Comparison of ENCODE assay signal across 15 mouse cellular contexts in genomic region chr7:118887303-118888055, GRCm38 (mm10). TPM values are rescaled to one million over a fixed set of nuclear protein-coding genes. Genes with fewer than 3 reads are reported as not detected.
DNase-seq lines count a peak whose midpoint lies in the region; ATAC-seq and TF ChIP-seq lines count a peak whose summit lies in the region.
"Had no signal": no experiment of that assay in that cellular context is flagged by ENCODE, and none has a peak within 500 bp of the region (broad histone marks: within the 10 kb centered on the region; RNA-seq: fewer than 3 reads in every experiment).

No protein-coding gene starts in this region.

- WGBS in forebrain, embryonic 11.5 days, result 25% methylated on average over 6 of the region's 6 CpGs
- 23% methylated on average over 6 of the region's 6 CpGs for WGBS in forebrain, postnatal 0 days
- WGBS in midbrain, embryonic 10.5 days, result 31% methylated on average over 6 of the region's 6 CpGs
- WGBS in midbrain, postnatal 0 days, result 26% methylated on average over 6 of the region's 6 CpGs
- WGBS in midbrain, embryonic 14.5 days, result 15% methylated on average over 6 of the region's 6 CpGs

- ATAC-seq in forebrain, embryonic 11.5 days (replicated peaks; ENCODE audit: low FRiP score), result no peak
- no peak for ATAC-seq in forebrain, postnatal 0 days
- ATAC-seq in midbrain, postnatal 0 days (ENCODE audit: low FRiP score), result no peak
- no peak for ATAC-seq in midbrain, embryonic 14.5 days (ENCODE audit: low FRiP score, low TSS enrichment)
- ATAC-seq: activated CD4-positive, CD25-positive, alpha-beta regulatory T cell, adult 4 months had no signal

- no peaks in the 10 kb centered on the region for H3K27me3 ChIP-seq in forebrain, embryonic 11.5 days (ENCODE audit: control insufficient read depth, insufficient read depth, low read length)
- no peaks in the 10 kb centered on the region for H3K27me3 ChIP-seq in forebrain, postnatal 0 days (ENCODE audit: insufficient read depth, low read length)
- peaks cover 17% of the 10 kb centered on the region; the same call in 1 of the 2 replicates for H3K27me3 ChIP-seq in midbrain, embryonic 10.5 days (ENCODE audit: low read depth, poor library complexity, severe bottlenecking)
- H3K27me3 ChIP-seq in midbrain, postnatal 0 days (ENCODE audit: insufficient read depth, low read length), result no peaks in the 10 kb centered on the region
- no peaks in the 10 kb centered on the region for H3K27me3 ChIP-seq in midbrain, embryonic 14.5 days (ENCODE audit: control insufficient read depth, insufficient read depth, low read length)
- H3K27me3 ChIP-seq: heart, embryonic 12.5 days; hindbrain, embryonic 15.5 days had no signal

- no peak for TF ChIP-seq CTCF in forebrain, postnatal 0 days (IDR thresholded peaks at IDR 0.05; ENCODE audit: low read depth)
- TF ChIP-seq CTCF in midbrain, postnatal 0 days (IDR thresholded peaks at IDR 0.05), result no peak

- H3K4me1 ChIP-seq in forebrain, embryonic 11.5 days (replicated peaks; ENCODE audit: control insufficient read depth, insufficient read depth, low read length), result peaks cover 7% of the 10 kb centered on the region; the same call in 1 of the 2 replicates
- no peaks in the 10 kb centered on the region for H3K4me1 ChIP-seq in forebrain, postnatal 0 days (ENCODE audit: insufficient read depth)
- H3K4me1 ChIP-seq in midbrain, embryonic 10.5 days, result peaks cover 56% of the 10 kb centered on the region
- H3K4me1 ChIP-seq in midbrain, postnatal 0 days (ENCODE audit: insufficient read depth, low read length), result no peaks in the 10 kb centered on the region
- 0 out of 2 replicates have a peak, but pooled peaks cover 4% of the 10 kb centered on the region for H3K4me1 ChIP-seq in midbrain, embryonic 14.5 days (ENCODE audit: control insufficient read depth, insufficient read depth, low read length)

- H3K4me3 ChIP-seq in forebrain, embryonic 11.5 days (ENCODE audit: low read depth, low read length), result no peak overlapping the region
- no peak overlapping the region for H3K4me3 ChIP-seq in forebrain, postnatal 0 days (ENCODE audit: low read depth, low read length)
- no peak overlapping the region for H3K4me3 ChIP-seq in midbrain, embryonic 10.5 days
- no peak overlapping the region for H3K4me3 ChIP-seq in midbrain, postnatal 0 days (ENCODE audit: low read depth, low read length)
- no peak overlapping the region for H3K4me3 ChIP-seq in midbrain, embryonic 14.5 days (replicated peaks; ENCODE audit: low read depth, low read length)
- H3K4me3 ChIP-seq: heart, embryonic 12.5 days; hindbrain, embryonic 15.5 days had no signal

- H3K9me3 ChIP-seq in forebrain, embryonic 11.5 days (ENCODE audit: control insufficient read depth, low read length), result no peaks in the 10 kb centered on the region
- no peaks in the 10 kb centered on the region for H3K9me3 ChIP-seq in forebrain, postnatal 0 days (ENCODE audit: low read length)
- no peaks in the 10 kb centered on the region for H3K9me3 ChIP-seq in midbrain, embryonic 10.5 days (replicated peaks)
- H3K9me3 ChIP-seq in midbrain, postnatal 0 days (ENCODE audit: low read length), result no peaks in the 10 kb centered on the region
- no peaks in the 10 kb centered on the region for H3K9me3 ChIP-seq in midbrain, embryonic 14.5 days (ENCODE audit: control insufficient read depth, low read length)
- H3K9me3 ChIP-seq: heart, embryonic 12.5 days; hindbrain, embryonic 15.5 days had no signal

- no peaks in the 10 kb centered on the region for H3K36me3 ChIP-seq in forebrain, embryonic 11.5 days (ENCODE audit: control insufficient read depth, insufficient read depth, low read length)
- no peaks in the 10 kb centered on the region for H3K36me3 ChIP-seq in forebrain, postnatal 0 days (ENCODE audit: insufficient read depth)
- no peaks in the 10 kb centered on the region for H3K36me3 ChIP-seq in midbrain, embryonic 10.5 days
- H3K36me3 ChIP-seq in midbrain, postnatal 0 days (ENCODE audit: insufficient read depth, low read length), result no peaks in the 10 kb centered on the region
- no peaks in the 10 kb centered on the region for H3K36me3 ChIP-seq in midbrain, embryonic 14.5 days (ENCODE audit: control insufficient read depth, insufficient read depth, low read length)
- H3K36me3 ChIP-seq: heart, embryonic 12.5 days; hindbrain, embryonic 15.5 days had no signal

- no peak overlapping the region for H3K9ac ChIP-seq in forebrain, embryonic 11.5 days (ENCODE audit: low read length)
- no peak overlapping the region for H3K9ac ChIP-seq in forebrain, postnatal 0 days
- H3K9ac ChIP-seq in midbrain, postnatal 0 days (replicated peaks; ENCODE audit: low read length, poor library complexity, severe bottlenecking), result no peak overlapping the region
- no peak overlapping the region for H3K9ac ChIP-seq in midbrain, embryonic 14.5 days (replicated peaks; ENCODE audit: low read length)
- H3K9ac ChIP-seq: heart, embryonic 12.5 days; hindbrain, embryonic 15.5 days had no signal

- no peak overlapping the region for H3K4me2 ChIP-seq in forebrain, embryonic 11.5 days (ENCODE audit: low read depth, low read length, severe bottlenecking)
- H3K4me2 ChIP-seq in forebrain, postnatal 0 days (ENCODE audit: low read depth), result no peak overlapping the region
- no peak overlapping the region for H3K4me2 ChIP-seq in midbrain, postnatal 0 days (ENCODE audit: low read depth, low read length, poor library complexity, severe bottlenecking)
- H3K4me2 ChIP-seq in midbrain, embryonic 14.5 days (ENCODE audit: low read length), result no peak overlapping the region
- H3K4me2 ChIP-seq: heart, embryonic 12.5 days; hindbrain, embryonic 15.5 days had no signal

- DNase-seq in forebrain, embryonic 11.5 days (ENCODE audit: low spot score), result no peak
- no peak for DNase-seq in forebrain, postnatal 0 days
- peak; percentile 39 for DNase-seq in midbrain, embryonic 10.5 days (ENCODE audit: low spot score)
- DNase-seq in midbrain, postnatal 0 days (ENCODE audit: low spot score), result no peak
- DNase-seq in embryo, embryonic 9.5 days (ENCODE audit: extremely low spot score), result peak; percentile 35
- DNase-seq in midbrain, embryonic 14.5 days, result peak; percentile 35
- no peak for DNase-seq in frontal cortex, postnatal 36 days (ENCODE audit: low spot score in 2 of 2)
- no peak for DNase-seq in gastrocnemius, postnatal 10 days
- DNase-seq: cerebellum, adult 18-20 months; kidney, adult 9 months; liver; right cerebral cortex, postnatal 14 days had no signal

- H3K27ac ChIP-seq in forebrain, embryonic 11.5 days (ENCODE audit: low read depth, low read length), result peak overlapping the region; percentile 53
- H3K27ac ChIP-seq in forebrain, postnatal 0 days (ENCODE audit: low read depth, low read length), result no peak overlapping the region
- H3K27ac ChIP-seq in midbrain, embryonic 10.5 days (replicated peaks), result peak overlapping the region; percentile 55; the same call in 1 of the 2 replicates
- no peak overlapping the region for H3K27ac ChIP-seq in midbrain, postnatal 0 days (ENCODE audit: low read depth, low read length)
- H3K27ac ChIP-seq in midbrain, embryonic 14.5 days (replicated peaks; ENCODE audit: low read depth, low read length), result no peak overlapping the region
- H3K27ac ChIP-seq: hindbrain, embryonic 15.5 days had no signal

RNA-seq across cellular contexts. Expression of gene Knop1, which starts 31.4 kb away (rescaled TPM):
- 127 and 129 TPM in 2 replicates for polyA plus RNA-seq in forebrain, embryonic 11.5 days (2014; fragmentation: Nextera tagmentation; extraction: Ambion mirVana)
- 30.2 and 41.5 TPM in 2 replicates for total RNA-seq in forebrain, postnatal 0 days (2014; rRNA removed)
- polyA plus RNA-seq in forebrain, postnatal 0 days (2015; fragmentation: Nextera tagmentation; extraction: Ambion mirVana), result 65.6 and 75.0 TPM in 2 replicates
- polyA plus RNA-seq in midbrain, embryonic 10.5 days (2016; fragmentation: Nextera tagmentation; extraction: Ambion mirVana), result 129 and 141 TPM in 2 replicates
- total RNA-seq in midbrain, postnatal 0 days (2014; rRNA removed), result 31.6 and 37.5 TPM in 2 replicates
- 67.5 and 73.2 TPM in 2 replicates for polyA plus RNA-seq in midbrain, postnatal 0 days (2015; fragmentation: Nextera tagmentation; extraction: Ambion mirVana)
- polyA plus RNA-seq in midbrain, embryonic 14.5 days (2014; fragmentation: Nextera tagmentation; extraction: Ambion mirVana), result 64.9 and 69.5 TPM in 2 replicates
- 10 to 100 TPM; 25.3 to 27.2 TPM for total RNA-seq in gastrocnemius, postnatal 10 days (2021)

RNA-seq across cellular contexts. Expression of gene Iqck, which starts 31.9 kb away (rescaled TPM):
- polyA plus RNA-seq in forebrain, embryonic 11.5 days (2014; fragmentation: Nextera tagmentation; extraction: Ambion mirVana), result 2.8 and 3.3 TPM in 2 replicates
- total RNA-seq in forebrain, postnatal 0 days (2014; rRNA removed), result 7.1 and 7.2 TPM in 2 replicates
- polyA plus RNA-seq in forebrain, postnatal 0 days (2015; fragmentation: Nextera tagmentation; extraction: Ambion mirVana), result 4.6 and 6.2 TPM in 2 replicates
- 3.9 and 6.2 TPM in 2 replicates for polyA plus RNA-seq in midbrain, embryonic 10.5 days (2016; fragmentation: Nextera tagmentation; extraction: Ambion mirVana)
- 3.5 and 5.1 TPM in 2 replicates for total RNA-seq in midbrain, postnatal 0 days (2014; rRNA removed)
- 4.8 and 5.9 TPM in 2 replicates for polyA plus RNA-seq in midbrain, postnatal 0 days (2015; fragmentation: Nextera tagmentation; extraction: Ambion mirVana)
- polyA plus RNA-seq in midbrain, embryonic 14.5 days (2014; fragmentation: Nextera tagmentation; extraction: Ambion mirVana), result 3.8 and 3.9 TPM in 2 replicates
- total RNA-seq in gastrocnemius, postnatal 10 days (2021), result under 1 TPM; 0.59 to 0.63 TPM

Comparison
In these comparisons a context has a peak if more than half of its experiments do, and no peak if none do; other contexts are left out.
1. DNase-seq: peak in midbrain, embryonic 10.5 days (single experiment), embryo, embryonic 9.5 days (single experiment) and midbrain, embryonic 14.5 days (single experiment); none in forebrain, embryonic 11.5 days (single experiment), forebrain, postnatal 0 days (single experiment), midbrain, postnatal 0 days (single experiment), frontal cortex, postnatal 36 days (0 of 2) and gastrocnemius, postnatal 10 days (single experiment).
2. H3K27ac ChIP-seq: peak in forebrain, embryonic 11.5 days (single experiment) and midbrain, embryonic 10.5 days (single experiment); none in forebrain, postnatal 0 days (single experiment), midbrain, postnatal 0 days (single experiment) and midbrain, embryonic 14.5 days (single experiment).